Mouse (Mus musculus): ENCODE measurements at regions not wholly inside any gene's neighbourhood (a gene's known extent, or its start where the extent isn't known, plus 50 kb on each side); places are given as distances from the start of the nearest gene placed in this dataset.

GRCm38 (mm10) chr4:33651292-33651691 is 273.1 kb upstream of the Cnr1 start:
- no peaks in the 10 kb centered on the region for H3K4me1 ChIP-seq (ENCODE audit: control insufficient read depth, insufficient read depth, low read length)
- H3K27ac ChIP-seq (ENCODE audit: insufficient read depth, low read length) = no peak overlapping the region
- no peak overlapping the region for H3K4me3 ChIP-seq (ENCODE audit: low read depth, low read length)
- H3K9ac ChIP-seq (ENCODE audit: low read depth, poor library complexity, severe bottlenecking) = no peak overlapping the region
- no peaks in the 10 kb centered on the region for H3K9me3 ChIP-seq (replicated peaks; ENCODE audit: control insufficient read depth, insufficient read depth, low read length, poor library complexity, severe bottlenecking)
- H3K36me3 ChIP-seq (ENCODE audit: control insufficient read depth, insufficient read depth, low read length, poor library complexity, severe bottlenecking) = no peaks in the 10 kb centered on the region
- no peaks in the 10 kb centered on the region for H3K27me3 ChIP-seq (ENCODE audit: control insufficient read depth, insufficient read depth, low read length, poor library complexity, severe bottlenecking)
- TF ChIP-seq CTCF (IDR thresholded peaks at IDR 0.05; ENCODE audit: low read depth, low read length) (no peak), EP300 (IDR thresholded peaks at IDR 0.05; ENCODE audit: insufficient read depth, low read depth, low read length) (no peak), POLR2A (IDR thresholded peaks at IDR 0.05; ENCODE audit: insufficient read depth, low read length) (no peak)

- no peak for TF ChIP-seq CTCF (IDR thresholded peaks at IDR 0.05; ENCODE audit: low read depth, low read length)
- no peak for TF ChIP-seq EP300 (IDR thresholded peaks at IDR 0.05; ENCODE audit: insufficient read depth, low read depth, low read length)
- TF ChIP-seq POLR2A (IDR thresholded peaks at IDR 0.05; ENCODE audit: insufficient read depth, low read length) = no peak
- H3K27ac ChIP-seq (ENCODE audit: insufficient read depth, low read length) = no peak overlapping the region
Observed at GRCm38 (mm10) chr4:33659766-33660165, 264.6 kb upstream of the Cnr1 start.

GRCm38 (mm10) chr4:33660553-33660952 is 263.8 kb upstream of the Cnr1 start:
- H3K4me1 ChIP-seq (ENCODE audit: control insufficient read depth, insufficient read depth, low read length) = no peaks in the 10 kb centered on the region
- no peak overlapping the region for H3K27ac ChIP-seq (ENCODE audit: insufficient read depth, low read length)
- no peaks in the 10 kb centered on the region for H3K27me3 ChIP-seq (ENCODE audit: control insufficient read depth, insufficient read depth, low read length, poor library complexity, severe bottlenecking)
- H3K4me3 ChIP-seq (ENCODE audit: low read depth, low read length) = no peak overlapping the region
- TF ChIP-seq CTCF (IDR thresholded peaks at IDR 0.05; ENCODE audit: low read depth, low read length) (no peak), POLR2A (IDR thresholded peaks at IDR 0.05; ENCODE audit: insufficient read depth, low read length) (no peak), EP300 (IDR thresholded peaks at IDR 0.05; ENCODE audit: insufficient read depth, low read depth, low read length) (no peak)
- H3K9ac ChIP-seq (ENCODE audit: low read depth, poor library complexity, severe bottlenecking) = no peak overlapping the region
- H3K9me3 ChIP-seq (replicated peaks; ENCODE audit: control insufficient read depth, insufficient read depth, low read length, poor library complexity, severe bottlenecking) = no peaks in the 10 kb centered on the region
- H3K36me3 ChIP-seq (ENCODE audit: control insufficient read depth, insufficient read depth, low read length, poor library complexity, severe bottlenecking) = no peaks in the 10 kb centered on the region

More at GRCm38 (mm10) chr4:33659766-33660165, 264.6 kb upstream of the Cnr1 start:
- no peaks in the 10 kb centered on the region for H3K9me3 ChIP-seq (replicated peaks; ENCODE audit: control insufficient read depth, insufficient read depth, low read length, poor library complexity, severe bottlenecking)
- no peak overlapping the region for H3K9ac ChIP-seq (ENCODE audit: low read depth, poor library complexity, severe bottlenecking)
- H3K4me3 ChIP-seq (ENCODE audit: low read depth, low read length) = no peak overlapping the region
- no peaks in the 10 kb centered on the region for H3K36me3 ChIP-seq (ENCODE audit: control insufficient read depth, insufficient read depth, low read length, poor library complexity, severe bottlenecking)
- no peaks in the 10 kb centered on the region for H3K4me1 ChIP-seq (ENCODE audit: control insufficient read depth, insufficient read depth, low read length)
- no peaks in the 10 kb centered on the region for H3K27me3 ChIP-seq (ENCODE audit: control insufficient read depth, insufficient read depth, low read length, poor library complexity, severe bottlenecking)

- TF ChIP-seq CTCF (IDR thresholded peaks at IDR 0.05; ENCODE audit: low read depth, low read length) = no peak
- no peak for TF ChIP-seq EP300 (IDR thresholded peaks at IDR 0.05; ENCODE audit: insufficient read depth, low read depth, low read length)
- no peak for TF ChIP-seq POLR2A (IDR thresholded peaks at IDR 0.05; ENCODE audit: insufficient read depth, low read length)
- H3K4me1 ChIP-seq (ENCODE audit: control insufficient read depth, insufficient read depth, low read length) = no peaks in the 10 kb centered on the region
- no peaks in the 10 kb centered on the region for H3K27me3 ChIP-seq (ENCODE audit: control insufficient read depth, insufficient read depth, low read length, poor library complexity, severe bottlenecking)
- no peaks in the 10 kb centered on the region for H3K36me3 ChIP-seq (ENCODE audit: control insufficient read depth, insufficient read depth, low read length, poor library complexity, severe bottlenecking)
- H3K4me3 ChIP-seq (ENCODE audit: low read depth, low read length) = no peak overlapping the region
- H3K27ac ChIP-seq (ENCODE audit: insufficient read depth, low read length) = no peak overlapping the region
- H3K9me3 ChIP-seq (replicated peaks; ENCODE audit: control insufficient read depth, insufficient read depth, low read length, poor library complexity, severe bottlenecking) = no peaks in the 10 kb centered on the region
- no peak overlapping the region for H3K9ac ChIP-seq (ENCODE audit: low read depth, poor library complexity, severe bottlenecking)
Observed at GRCm38 (mm10) chr4:33661862-33662261, 262.5 kb upstream of the Cnr1 start.

- Histone ChIP-seq H3K27me3 (ENCODE audit: control insufficient read depth, insufficient read depth, low read length, poor library complexity, severe bottlenecking) (no peaks in the 10 kb centered on the region), H3K4me1 (ENCODE audit: control insufficient read depth, insufficient read depth, low read length) (no peaks in the 10 kb centered on the region), H3K9me3 (replicated peaks; ENCODE audit: control insufficient read depth, insufficient read depth, low read length, poor library complexity, severe bottlenecking) (no peaks in the 10 kb centered on the region), H3K36me3 (ENCODE audit: control insufficient read depth, insufficient read depth, low read length, poor library complexity, severe bottlenecking) (no peaks in the 10 kb centered on the region), H3K9ac (ENCODE audit: low read depth, poor library complexity, severe bottlenecking) (no peak overlapping the region), H3K4me3 (ENCODE audit: low read depth, low read length) (no peak overlapping the region), H3K27ac (ENCODE audit: insufficient read depth, low read length) (no peak overlapping the region)
- TF ChIP-seq EP300 (IDR thresholded peaks at IDR 0.05; ENCODE audit: insufficient read depth, low read depth, low read length) (no peak), POLR2A (IDR thresholded peaks at IDR 0.05; ENCODE audit: insufficient read depth, low read length) (no peak), CTCF (IDR thresholded peaks at IDR 0.05; ENCODE audit: low read depth, low read length) (no peak)
Observed at GRCm38 (mm10) chr4:33662965-33663364, 261.4 kb upstream of the Cnr1 start.

GRCm38 (mm10) chr4:33663616-33664473 is 260.5 kb upstream of the Cnr1 start:
- TF ChIP-seq EP300 (IDR thresholded peaks at IDR 0.05; ENCODE audit: insufficient read depth, low read depth, low read length) (no peak), POLR2A (IDR thresholded peaks at IDR 0.05; ENCODE audit: insufficient read depth, low read length) (no peak), CTCF (IDR thresholded peaks at IDR 0.05; ENCODE audit: low read depth, low read length) (no peak)

More at GRCm38 (mm10) chr4:33663616-33664473, 260.5 kb upstream of the Cnr1 start:
- Histone ChIP-seq H3K9me3 (replicated peaks; ENCODE audit: control insufficient read depth, insufficient read depth, low read length, poor library complexity, severe bottlenecking) (no peaks in the 10 kb centered on the region), H3K36me3 (ENCODE audit: control insufficient read depth, insufficient read depth, low read length, poor library complexity, severe bottlenecking) (no peaks in the 10 kb centered on the region), H3K4me1 (ENCODE audit: control insufficient read depth, insufficient read depth, low read length) (no peaks in the 10 kb centered on the region), H3K27me3 (ENCODE audit: control insufficient read depth, insufficient read depth, low read length, poor library complexity, severe bottlenecking) (no peaks in the 10 kb centered on the region), H3K4me3 (ENCODE audit: low read depth, low read length) (no peak overlapping the region), H3K27ac (ENCODE audit: insufficient read depth, low read length) (no peak overlapping the region), H3K9ac (ENCODE audit: low read depth, poor library complexity, severe bottlenecking) (no peak overlapping the region)
